Mouse (Mus musculus): ENCODE measurements around the gene Gpr157.

DNA sequence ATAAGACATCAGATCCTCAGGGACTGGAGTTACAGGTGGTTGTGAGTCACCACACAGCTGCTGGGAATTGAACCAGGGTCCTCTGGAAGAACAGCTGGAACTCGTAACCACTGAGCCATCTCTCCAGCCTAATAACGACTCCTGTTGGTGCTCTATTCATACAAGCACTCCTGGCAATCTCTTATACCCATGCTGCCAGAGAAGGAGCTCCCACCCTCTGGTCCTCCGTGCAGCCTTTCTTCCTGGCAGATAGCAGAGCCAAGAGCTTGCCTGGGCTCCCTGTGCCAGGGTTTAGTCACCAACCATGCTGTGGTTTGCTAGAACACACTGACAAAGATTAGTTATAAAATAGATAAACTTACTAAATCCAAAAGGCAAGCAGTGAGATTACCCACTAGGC, 22.5 kb downstream of the Gpr157 start:
- TF ChIP-seq ZNF384 (IDR thresholded peaks at IDR 0.05; ENCODE audit: low read depth, low read length): no peak
- no peak for TF ChIP-seq HCFC1 (IDR thresholded peaks at IDR 0.05; ENCODE audit: borderline replicate concordance, insufficient read depth, low read length)
- no peak for TF ChIP-seq MAFK (IDR thresholded peaks at IDR 0.05; ENCODE audit: insufficient read depth, low read depth, low read length)
- TF ChIP-seq ZC3H11A (IDR thresholded peaks at IDR 0.05; ENCODE audit: borderline replicate concordance, low read depth, low read length): no peak
- TF ChIP-seq CHD2 (IDR thresholded peaks at IDR 0.05; ENCODE audit: low read depth, low read length): no peak

Measured in ES-E14 (cell line).